Mouse (Mus musculus) retina, embryonic 14.5 days (tissue): ENCODE measurements around the gene Eno3.

ENCODE experiments used
- DNase-seq: peaks from one replicate; pipeline ENCODE4 v3.0.0-alpha.2; 2015; ENCODE audit warnings: low spot score

Gene Eno3

DNA sequence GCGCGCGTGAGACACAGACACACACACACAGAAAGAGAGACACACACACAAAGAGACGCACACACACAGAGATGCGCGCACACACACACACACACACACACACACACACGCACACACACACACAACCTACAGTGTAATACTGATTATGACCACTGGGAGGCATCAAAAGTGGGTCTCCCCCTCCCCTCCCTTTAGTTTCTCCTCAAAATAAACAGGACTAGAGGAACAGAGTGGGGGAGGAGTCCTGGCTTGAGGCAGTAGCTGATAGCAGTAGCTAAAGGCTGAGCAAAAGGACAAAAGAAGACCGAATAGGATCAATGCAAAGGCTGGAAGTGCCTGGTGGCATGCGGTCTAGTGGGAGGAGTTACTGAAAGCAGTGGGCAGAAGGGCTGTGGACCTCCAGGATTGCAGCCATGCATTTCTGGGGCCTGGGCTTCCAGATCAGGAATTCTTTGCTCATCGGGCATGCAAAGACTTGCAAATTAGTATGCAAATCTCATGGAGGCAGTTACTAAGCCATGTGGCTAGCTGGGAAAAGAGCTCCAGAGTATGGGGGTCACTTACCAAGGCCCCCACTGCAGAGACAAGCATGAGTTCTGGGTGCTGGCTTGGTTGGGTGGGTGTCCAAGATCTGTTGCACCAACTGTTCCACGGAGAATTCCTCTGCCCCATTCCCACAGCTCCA lies 25.0 kb downstream of the Eno3 start:
- DNase-seq = peak; percentile 84

DNA sequence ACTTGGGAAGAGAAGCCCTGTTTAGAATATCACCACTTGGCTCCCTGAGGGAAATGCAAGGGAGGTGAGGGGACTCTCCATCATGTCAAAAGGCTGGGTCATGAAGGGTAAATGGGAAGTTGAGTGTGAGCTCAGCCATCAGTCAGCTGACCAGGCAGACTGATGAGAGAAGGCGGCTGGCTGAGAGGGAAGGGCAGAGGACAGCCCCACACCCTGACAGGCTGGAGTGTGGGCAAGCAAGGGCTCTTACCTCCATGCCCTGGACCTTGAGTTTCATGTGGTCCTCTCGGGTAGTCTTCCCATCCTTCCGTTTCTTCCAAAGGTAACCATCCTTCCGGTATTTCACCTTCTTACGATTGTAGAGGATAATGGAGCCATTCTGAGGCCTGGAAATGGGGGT lies 26.6 kb downstream of the Eno3 start:
- no peak for DNase-seq

- peak; percentile 46 for DNase-seq
Observed at GRCm38 (mm10) chr11:70686901-70687566, 30.0 kb downstream of the Eno3 start.

GRCm38 (mm10) chr11:70687601-70688199 lies 30.7 kb downstream of the Eno3 start, which contains the start of gene Camta2:
Gene Camta2, minus strand, starts transcription at chr11:70688105.
- DNase-seq = peak; percentile 83

- DNase-seq = no peak
Observed at GRCm38 (mm10) chr11:70688372-70688771, 31.4 kb downstream of the Eno3 start.

DNA sequence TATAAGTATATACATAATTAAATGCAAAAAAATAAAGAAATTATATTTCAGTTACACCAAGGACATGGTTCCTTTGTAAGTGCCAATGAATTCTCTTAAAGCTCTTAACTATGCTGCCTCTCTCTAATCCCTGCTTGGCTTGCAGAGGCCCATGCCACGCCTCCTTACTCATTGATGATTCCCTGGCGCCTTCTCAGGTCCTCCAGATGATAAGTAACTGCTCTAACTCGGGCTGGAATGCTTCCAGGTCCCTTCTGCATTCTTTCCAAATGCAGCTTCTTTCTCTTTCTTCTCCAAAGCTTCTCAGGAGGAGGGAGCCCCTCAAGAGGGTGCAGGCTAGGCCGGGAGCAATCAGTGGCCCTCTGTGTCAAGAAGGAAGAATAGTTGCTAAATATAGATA lies 32.6 kb downstream of the Eno3 start:
- no peak for DNase-seq

DNA sequence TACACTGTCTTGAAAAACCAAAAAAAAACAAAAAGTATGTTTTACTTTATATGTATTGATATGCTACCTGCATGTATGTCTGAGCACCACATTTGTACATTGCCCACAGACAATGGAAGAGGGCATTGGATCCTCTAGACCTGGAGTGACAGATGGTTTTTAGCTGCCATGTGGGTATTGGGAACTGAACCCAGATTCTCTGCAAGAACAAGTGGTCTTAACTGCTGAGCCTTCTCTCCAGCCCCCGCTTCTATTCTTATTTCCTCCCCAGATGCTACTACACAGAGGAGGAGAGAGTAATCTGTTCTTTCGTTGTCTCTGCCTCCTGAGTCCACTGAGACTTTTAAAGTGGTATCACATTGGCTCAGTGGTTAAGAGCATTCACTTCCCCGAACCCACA lies 36.5 kb downstream of the Eno3 start:
- DNase-seq = no peak

DNA sequence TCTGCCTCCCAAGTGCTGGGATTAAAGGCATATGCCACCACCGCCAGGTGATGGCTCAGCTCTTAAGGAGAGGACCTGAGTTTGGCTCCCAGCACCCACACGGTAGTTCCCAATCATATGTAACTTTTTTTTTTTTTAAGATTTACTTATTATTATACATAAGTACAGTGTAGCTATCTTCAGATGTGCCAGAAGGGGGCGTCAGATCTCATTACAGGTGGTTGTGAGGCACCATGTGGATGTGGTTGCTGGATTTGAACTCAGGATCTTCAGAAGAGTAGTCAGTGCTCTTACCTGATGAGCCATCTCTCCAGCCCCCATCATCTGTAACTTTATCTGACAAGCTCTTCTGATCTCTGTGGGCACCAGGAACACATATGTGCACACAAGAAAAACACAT lies 40.4 kb downstream of the Eno3 start:
- DNase-seq = no peak

DNA sequence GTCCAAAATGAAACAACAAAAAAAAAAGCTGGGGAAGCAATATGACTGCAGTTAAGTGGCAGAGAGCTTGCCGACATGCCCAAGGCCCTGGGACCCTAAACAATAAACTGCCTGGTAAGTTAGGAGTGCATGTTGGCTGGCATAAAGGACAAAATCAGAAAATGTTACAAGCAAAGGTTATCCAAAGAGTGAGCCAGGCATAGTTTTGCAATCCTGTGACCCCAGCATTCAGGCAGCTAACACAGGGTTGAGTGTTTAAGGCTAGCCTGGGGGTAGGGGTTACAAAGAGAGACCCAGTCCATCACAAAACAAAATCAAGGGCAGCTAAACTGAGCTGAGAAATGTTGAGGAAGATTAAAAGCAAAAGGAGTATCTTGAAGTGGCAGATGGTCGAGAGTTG lies 42.0 kb downstream of the Eno3 start:
- DNase-seq = no peak

GRCm38 (mm10) chr11:70699722-70700556 lies 42.9 kb downstream of the Eno3 start, which contains the start of the genes Inca1 and Kif1c:
Gene Inca1, minus strand, starts transcription at chr11:70700155.
Gene Kif1c, plus strand, starts transcription at chr11:70700548.
- DNase-seq = peak; percentile 95

DNA sequence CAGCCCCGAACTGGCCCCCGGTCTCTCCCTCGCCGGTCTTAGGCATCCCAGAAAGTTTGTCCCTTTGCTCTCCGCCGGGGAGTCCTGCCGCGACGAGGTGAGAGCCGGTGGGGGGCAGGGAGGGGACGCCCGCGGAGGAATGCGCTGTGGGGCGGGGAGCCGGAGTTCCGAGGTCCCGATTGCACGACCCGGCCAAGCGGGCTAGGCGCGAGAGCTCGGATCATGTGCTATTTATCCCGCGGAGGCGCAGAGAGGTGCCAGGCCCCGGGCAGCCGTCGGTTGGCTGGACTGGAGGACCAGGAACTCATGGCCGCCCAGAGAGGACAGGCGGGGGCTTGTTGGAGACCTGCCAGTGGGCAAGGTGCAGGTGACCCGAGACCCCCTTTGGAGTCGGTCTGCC lies 43.6 kb downstream of the Eno3 start:
- DNase-seq = peak; percentile 59

- DNase-seq = peak; percentile 2
Observed at GRCm38 (mm10) chr11:70701221-70701955, 44.4 kb downstream of the Eno3 start.

DNA sequence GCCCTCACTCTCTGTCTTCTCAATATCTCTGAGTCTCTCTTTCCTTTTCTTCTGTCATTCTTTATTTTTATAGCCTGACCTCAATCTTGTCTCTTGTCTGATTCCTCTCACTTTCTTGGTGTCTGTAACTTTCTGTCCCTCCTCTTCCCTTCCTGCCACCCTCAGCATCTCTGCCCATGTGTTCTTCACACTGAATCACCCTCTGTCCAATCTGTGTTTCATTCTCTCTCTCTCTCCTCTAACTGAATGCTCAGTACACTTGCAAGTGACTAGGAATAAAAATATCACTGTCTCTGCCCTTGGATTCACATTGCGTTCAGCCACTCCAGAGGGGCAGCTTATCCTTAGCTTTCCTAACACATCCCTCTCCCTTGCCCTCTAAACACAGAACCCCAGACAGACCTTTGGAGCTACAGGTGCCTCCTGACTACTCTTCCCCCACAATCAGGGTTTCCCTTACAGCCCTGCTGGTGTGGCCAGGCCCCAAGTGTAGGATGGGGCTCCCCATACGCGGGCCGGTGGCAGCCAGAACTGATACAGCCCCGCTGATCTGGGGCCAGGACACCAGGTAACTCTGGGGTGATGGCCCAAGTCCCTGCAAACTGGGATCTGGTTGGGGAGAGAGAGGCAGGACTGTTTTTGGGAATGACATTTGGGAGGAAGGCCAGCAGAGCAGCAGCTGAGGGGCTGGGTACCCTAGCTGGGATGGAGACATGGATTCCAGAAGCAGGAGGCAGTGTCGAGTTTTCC lies 45.2 kb downstream of the Eno3 start:
- DNase-seq = no peak

DNA sequence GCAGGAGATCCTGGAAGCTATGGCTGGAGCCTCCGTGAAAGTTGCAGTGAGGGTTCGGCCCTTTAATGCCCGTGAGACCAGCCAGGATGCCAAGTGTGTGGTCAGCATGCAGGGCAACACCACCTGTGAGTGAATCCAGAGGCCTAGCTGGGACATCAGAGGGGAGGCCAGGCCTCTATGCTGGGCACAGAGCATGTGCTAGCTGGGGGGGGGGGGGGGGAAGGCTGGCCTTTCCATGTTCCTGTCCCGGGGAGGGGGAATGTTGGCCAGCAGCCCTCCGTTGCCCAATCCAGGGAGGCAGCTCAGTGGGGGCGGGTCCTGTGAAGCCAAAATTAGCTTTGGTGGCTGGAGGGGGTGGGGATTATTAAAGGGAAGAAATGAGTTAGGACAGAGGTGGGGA lies 45.8 kb downstream of the Eno3 start:
- DNase-seq = no peak

- DNase-seq = no peak
Observed at GRCm38 (mm10) chr11:70706127-70706526, 49.1 kb downstream of the Eno3 start.

DNA sequence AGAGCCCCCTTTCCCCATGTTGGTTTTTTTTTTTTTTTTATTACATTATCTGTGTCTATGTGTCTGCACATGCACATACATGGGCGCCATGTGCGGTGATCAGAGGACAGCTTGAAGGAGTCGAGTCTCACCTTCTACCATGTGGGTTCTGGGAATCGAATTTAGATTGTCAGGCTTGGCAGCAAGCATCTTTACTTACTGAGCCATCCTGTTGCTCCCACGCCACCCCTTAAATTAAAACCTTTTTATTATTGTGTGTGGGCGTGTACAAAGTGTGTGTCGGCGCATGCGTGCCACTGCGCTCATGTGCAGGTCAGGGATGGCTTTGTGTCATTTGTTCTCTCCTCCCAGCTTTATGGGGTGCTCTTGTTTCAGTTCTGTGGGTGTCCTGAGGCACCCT lies 54.0 kb downstream of the Eno3 start:
- no peak for DNase-seq
